In the genomic region with DNA sequence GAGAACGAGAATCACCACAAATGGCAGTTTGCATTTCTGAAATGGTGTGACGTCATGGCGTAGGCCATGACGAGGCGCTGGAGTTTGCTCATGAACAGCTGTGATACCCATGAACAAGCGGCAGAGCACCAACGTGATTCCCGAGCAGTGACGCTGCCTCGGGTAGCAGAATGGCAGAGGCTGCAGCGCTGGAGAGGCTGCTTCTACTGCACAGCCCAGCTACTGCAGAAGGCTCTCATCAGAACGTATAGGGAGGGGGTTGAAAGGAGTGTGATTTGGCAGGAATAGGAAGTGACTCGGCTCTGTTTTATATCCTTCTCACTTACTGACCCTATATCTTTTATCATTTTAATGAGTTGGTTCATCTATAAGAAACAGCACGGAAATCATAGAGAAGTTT, we compare ENCODE assay signal across 1 mouse cellular context.
TF ChIP-seq lines count a peak whose summit lies in the region.

No protein-coding gene starts in this region.

TF ChIP-seq in CH12.LX, 34 proteins besides CTCF, POLR2A, EP300 and RAD21 (continued from another document):
- TF ChIP-seq MAFK (IDR thresholded peaks at IDR 0.05; ENCODE audit: insufficient replicate concordance, low read length): no peak
- TF ChIP-seq IRF4 (IDR thresholded peaks at IDR 0.05; ENCODE audit: low read depth, low read length): no peak
- TF ChIP-seq NELFE (IDR thresholded peaks at IDR 0.05; ENCODE audit: low read depth, low read length): no peak
- TF ChIP-seq USF2 (conservative IDR thresholded peaks at IDR 0.05; ENCODE audit: low read depth, low read length): no peak
- TF ChIP-seq PAX5 (IDR thresholded peaks at IDR 0.05; ENCODE audit: low read length): no peak
- TF ChIP-seq CHD1 (IDR thresholded peaks at IDR 0.05; ENCODE audit: low read depth, low read length): no peak
- TF ChIP-seq CHD2 (IDR thresholded peaks at IDR 0.05; ENCODE audit: low read length): no peak
